Mouse (Mus musculus) layer of hippocampus, postnatal 10 days (tissue): Measurements from ENCODE around the gene Cxcl9. TPM values are rescaled to one million over a fixed set of nuclear protein-coding genes. Genes with fewer than 3 reads are reported as not detected.
"Not testable (repeated sequence)": the region's sequence is repeated elsewhere in the genome, so short reads cannot be mapped to it uniquely, and the experiment has no call there.

Source experiments
- DNase-seq, 2 experiments: peaks; one replicate each; pipeline ENCODE4 v3.0.0; 2021; ENCODE audit warnings: low spot score in 2 of 2
- long read RNA-seq: library from polyadenylated mRNA; stranded (forward); transcript quantifications from one replicate; pipeline ENCODE4 v2.0.0, GENCODE M21; 2023
- total RNA-seq, 2 experiments: library from RNA; stranded (reverse); gene quantifications; 2 replicates each; pipeline ENCODE4 v1.2.3; 2021

Gene Cxcl9
- not detected for total RNA-seq
- long read RNA-seq: 0 reads

- no peak for DNase-seq
These were observed at the start of gene Cxcl9 for GRCm38 (mm10) chr5:92327929-92328328. Cxcl9 (minus strand) TSS chr5:92328079.

- no peak for DNase-seq
These were observed 49.0 kb upstream of the Cxcl9 start for GRCm38 (mm10) chr5:92376795-92377405.

- DNase-seq: no peak
These were observed 47.5 kb upstream of the Cxcl9 start for GRCm38 (mm10) chr5:92375368-92375767.

GRCm38 (mm10) chr5:92374721-92375142, 46.9 kb upstream of the Cxcl9 start:
- DNase-seq: no peak

- no peak for DNase-seq
These were observed 44.7 kb upstream of the Cxcl9 start for GRCm38 (mm10) chr5:92372605-92373004.

- peak in 1 of 2 experiments; percentile 39 for DNase-seq
These were observed 43.6 kb upstream of the Cxcl9 start for GRCm38 (mm10) chr5:92371361-92371976.

- DNase-seq: no peak
These were observed 43.0 kb upstream of the Cxcl9 start for GRCm38 (mm10) chr5:92370891-92371290.

GRCm38 (mm10) chr5:92370392-92370791, 42.5 kb upstream of the Cxcl9 start:
- no peak for DNase-seq

- peak; percentile 56 to 57 for DNase-seq
These were observed 41.5 kb upstream of the Cxcl9 start for GRCm38 (mm10) chr5:92369151-92369994.

- DNase-seq: no peak
These were observed 40.5 kb upstream of the Cxcl9 start for GRCm38 (mm10) chr5:92368392-92368791.

- DNase-seq: no peak
These were observed 38.7 kb upstream of the Cxcl9 start for GRCm38 (mm10) chr5:92366565-92366964.

- no peak for DNase-seq
These were observed 37.3 kb upstream of the Cxcl9 start for GRCm38 (mm10) chr5:92365146-92365705.

GRCm38 (mm10) chr5:92364011-92364410, 36.1 kb upstream of the Cxcl9 start:
- DNase-seq: no peak

- DNase-seq: no peak
These were observed 35.3 kb upstream of the Cxcl9 start for GRCm38 (mm10) chr5:92363179-92363578.

GRCm38 (mm10) chr5:92358767-92359455, 31.0 kb upstream of the Cxcl9 start:
- DNase-seq: no peak

- DNase-seq: no peak
These were observed 30.2 kb upstream of the Cxcl9 start for GRCm38 (mm10) chr5:92358033-92358432.

GRCm38 (mm10) chr5:92353517-92353916, 25.6 kb upstream of the Cxcl9 start:
- DNase-seq: peak in 1 of 2 experiments; percentile 41

- DNase-seq: not testable (repeated sequence)
These were observed 24.8 kb upstream of the Cxcl9 start for GRCm38 (mm10) chr5:92352716-92353115.

- no peak for DNase-seq
These were observed 21.9 kb upstream of the Cxcl9 start for GRCm38 (mm10) chr5:92349731-92350130.

- DNase-seq: no peak
These were observed 21.0 kb upstream of the Cxcl9 start, which contains the start of gene Cxcl10 for GRCm38 (mm10) chr5:92348794-92349413. Cxcl10 (minus strand) TSS chr5:92348889.

GRCm38 (mm10) chr5:92345006-92345405, 17.1 kb upstream of the Cxcl9 start:
- DNase-seq: no peak
